Mouse (Mus musculus) A20 (cell line): ENCODE measurements around the gene Mnd1.

ENCODE experiments used
- DNase-seq: peaks from one replicate; pipeline ENCODE4 v3.0.0-alpha.2; 2011; ENCODE audit warnings: low read depth, low spot score

Mnd1 gene

DNA sequence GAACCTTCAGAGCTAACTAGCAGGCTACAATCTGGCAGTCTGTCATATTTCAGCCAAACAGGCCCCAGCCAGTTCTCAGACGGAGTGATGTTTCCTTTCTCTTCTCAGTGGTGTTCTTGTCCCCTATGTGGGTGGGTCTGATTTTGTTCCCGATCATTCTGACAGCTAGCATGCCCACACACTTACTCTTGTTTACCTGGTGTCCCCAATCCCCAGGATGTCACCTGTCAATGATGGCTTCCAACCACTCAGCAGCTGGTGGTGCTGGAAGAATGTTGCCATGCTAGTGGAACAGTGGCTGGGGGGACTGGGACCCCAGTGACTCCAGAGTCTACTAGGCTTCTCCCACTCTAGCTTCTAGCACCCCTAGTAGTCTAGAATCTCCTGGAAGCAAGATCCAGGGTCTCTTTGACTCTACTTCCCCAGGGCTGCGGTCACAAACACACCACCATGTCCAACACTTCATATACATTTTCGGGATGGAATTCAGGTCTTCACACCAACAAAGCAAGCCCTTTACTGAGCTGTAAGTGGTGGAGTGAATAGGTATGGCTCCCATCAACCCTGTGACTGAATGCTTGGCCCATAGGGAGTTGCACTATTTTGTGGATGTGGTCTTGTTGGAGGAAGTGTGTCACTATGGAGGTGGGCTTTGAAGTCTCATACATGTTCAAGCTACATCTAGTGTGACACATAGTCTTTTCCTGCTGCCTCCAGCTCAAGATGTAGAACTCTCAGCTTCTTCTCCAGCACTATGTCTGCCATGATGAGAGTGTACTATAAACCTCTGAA lies 2.2 kb upstream of the Mnd1 start:
- no peak for DNase-seq

DNA sequence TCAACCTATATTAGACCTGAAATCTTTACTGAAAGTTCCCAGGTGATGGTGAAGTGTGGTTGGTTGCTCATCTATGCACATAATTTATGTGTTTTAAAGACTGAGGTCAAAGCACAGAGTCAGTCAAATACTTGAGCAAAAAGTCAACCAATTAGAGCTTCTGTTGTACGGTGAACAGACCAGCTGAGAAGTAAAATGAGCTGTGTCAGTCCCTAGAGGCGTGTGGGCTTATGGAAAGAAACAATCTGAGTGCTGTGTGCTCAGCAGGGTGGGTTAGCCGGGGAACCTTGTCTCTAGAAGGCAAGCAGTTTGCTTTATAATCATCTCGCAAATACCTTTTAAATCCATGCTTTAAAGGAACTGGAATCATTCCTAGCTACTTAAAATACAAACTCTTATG lies 1.4 kb upstream of the Mnd1 start:
- no peak for DNase-seq

DNA sequence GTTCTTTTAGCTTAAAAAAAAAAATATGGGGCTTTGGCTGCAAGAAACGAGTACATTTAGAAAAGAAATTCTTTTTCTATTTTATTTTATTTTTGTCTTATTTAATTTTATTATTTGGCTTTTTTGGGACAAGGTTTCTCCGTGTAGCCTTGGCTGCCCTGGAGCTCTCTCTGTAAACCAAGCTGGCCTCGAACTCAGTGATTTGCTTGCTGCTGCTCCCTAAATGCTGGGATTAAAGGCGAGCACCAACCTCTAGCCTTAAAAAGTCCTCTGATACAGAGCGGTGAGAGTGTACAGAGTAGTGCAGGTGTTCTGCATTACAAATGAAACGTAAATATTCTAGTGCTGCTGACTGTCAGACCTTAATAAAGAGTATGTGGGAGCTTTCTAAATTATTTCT lies 519 bp upstream of the Mnd1 start:
- DNase-seq = no peak

DNA sequence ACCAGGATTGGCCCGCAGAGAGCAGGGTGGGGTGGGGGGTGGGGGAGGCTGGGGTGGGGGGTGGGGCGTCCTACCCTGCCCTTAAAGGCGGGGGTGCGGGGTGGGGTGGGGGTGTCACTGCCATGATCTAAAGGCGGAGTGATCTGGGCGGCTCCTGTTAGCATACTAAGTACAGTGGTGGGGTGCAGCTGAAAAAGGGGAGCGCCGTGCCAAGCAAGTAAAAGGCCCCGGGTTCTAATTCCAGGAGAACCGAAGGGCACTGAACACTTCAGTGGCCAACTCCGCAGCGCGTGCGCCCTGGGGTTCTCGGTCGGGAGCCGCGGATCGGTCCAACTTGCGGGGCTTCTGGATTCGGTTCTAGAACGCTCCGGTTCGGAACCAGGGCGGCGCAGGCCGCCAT lies 440 bp downstream of the Mnd1 start:
- DNase-seq = peak; percentile 91

DNA sequence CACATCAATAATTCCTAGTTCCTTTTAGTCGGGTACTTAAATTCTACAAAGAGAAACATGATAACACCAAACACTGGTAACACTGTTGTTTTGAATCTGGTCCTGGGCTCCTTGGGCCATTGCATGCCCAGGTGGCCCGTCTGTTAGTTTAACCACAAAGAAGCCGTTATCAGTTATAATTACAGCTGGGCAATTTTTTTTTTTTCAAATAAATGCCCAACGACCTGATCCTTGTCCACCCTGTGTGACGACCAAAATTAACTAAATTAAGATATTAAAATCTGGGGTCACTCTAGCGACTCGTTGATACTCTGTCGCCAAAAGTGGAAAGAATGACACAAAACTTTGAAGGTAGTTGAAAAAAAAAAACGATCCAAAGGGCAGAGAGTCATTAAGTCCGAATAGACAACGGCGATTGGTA lies 855 bp downstream of the Mnd1 start:
- peak; percentile 73 for DNase-seq

DNA sequence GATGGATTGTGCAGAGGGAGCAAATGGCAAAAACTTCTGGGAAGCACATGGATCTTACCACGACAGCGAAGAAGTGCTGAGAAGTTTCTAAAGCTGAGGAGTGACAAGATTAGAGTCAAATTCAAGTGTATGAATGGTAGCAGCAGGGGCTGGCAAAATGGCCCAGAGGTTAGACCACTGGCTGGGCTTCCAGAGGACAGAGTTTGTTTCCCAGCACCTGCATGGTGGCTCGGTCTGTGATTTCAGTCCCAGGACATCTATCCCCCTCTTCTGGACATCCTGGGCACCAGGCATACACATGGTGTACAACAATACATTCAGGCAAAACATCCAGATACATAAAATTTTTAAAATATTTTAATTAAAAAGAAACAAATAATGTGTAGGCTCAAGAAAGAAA lies 5.8 kb downstream of the Mnd1 start:
- DNase-seq = no peak

DNA sequence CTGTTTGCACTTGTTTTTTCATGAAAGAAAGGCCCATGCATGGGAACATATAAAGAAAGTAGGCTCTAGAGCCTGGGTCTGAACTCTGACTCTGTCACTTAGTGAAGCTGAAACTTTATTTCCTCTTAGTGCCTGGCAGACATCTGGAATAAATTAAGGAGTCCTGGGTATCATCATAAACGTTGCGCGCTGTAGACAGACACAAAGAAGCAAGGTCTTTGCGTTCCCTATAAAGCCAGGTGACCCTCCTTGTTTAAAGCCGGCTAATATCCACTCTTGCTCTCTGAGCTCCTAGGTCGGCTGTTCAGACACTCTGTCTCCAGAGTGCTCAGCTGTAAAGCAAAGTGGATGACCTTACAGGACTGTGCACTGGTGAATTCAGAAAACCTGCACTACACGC lies 14.6 kb downstream of the Mnd1 start:
- no peak for DNase-seq

DNA sequence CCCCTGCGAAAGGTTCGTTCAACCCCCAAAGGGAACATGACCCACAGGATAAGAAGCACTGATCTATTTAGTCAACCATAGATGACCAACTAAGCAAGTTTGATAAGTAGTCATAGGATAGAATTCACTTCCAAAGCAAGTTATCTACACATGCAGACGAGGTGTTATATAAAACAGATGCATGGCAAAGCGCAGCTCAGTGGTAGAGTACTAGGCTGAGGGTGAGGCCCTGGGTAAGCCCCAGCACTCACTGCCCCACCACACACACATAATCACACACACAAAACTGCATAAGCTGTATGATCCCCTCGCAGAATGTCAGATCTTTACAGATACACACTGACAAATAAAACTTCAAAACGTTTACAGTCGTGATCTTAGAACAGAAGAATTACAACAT lies 19.1 kb downstream of the Mnd1 start:
- no peak for DNase-seq

DNA sequence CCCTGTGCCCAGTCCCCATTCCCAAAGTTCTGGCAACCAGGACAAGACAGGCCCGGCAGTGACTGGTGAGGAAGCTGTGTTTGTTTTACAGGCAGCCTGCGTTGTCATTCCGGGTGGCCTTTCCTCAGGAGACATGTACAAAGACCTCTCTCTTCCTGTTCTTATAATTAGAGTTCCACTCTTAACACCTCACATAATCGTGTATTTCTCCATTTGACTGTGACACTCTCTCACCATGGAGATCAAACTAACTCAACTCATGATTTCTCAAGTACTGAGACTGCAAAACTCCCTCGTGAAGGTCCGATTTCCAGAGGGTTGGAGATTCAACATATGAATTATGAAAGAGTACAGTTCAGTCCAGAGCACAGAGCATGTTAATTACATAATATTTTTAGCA lies 19.7 kb downstream of the Mnd1 start:
- DNase-seq = no peak

DNA sequence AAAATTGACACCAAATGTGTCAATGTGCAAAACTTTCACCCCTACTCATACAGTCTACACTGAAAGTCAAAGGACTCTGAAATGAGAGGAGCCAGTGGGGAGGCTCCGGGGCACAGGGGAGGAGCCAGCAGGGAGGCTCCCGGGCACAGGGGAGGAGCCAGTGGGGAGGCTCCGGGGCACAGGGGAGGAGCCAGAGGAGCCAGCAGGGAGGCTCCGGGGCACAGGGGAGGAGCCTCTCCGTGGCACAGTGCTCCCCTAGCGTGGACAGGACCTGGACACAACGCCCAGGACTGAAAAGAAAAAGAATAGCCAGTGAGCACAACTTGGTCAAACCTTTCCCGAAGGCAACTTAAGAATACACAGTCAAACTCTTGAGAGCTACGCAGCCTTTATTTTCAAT lies 20.2 kb downstream of the Mnd1 start:
- DNase-seq = no peak

DNA sequence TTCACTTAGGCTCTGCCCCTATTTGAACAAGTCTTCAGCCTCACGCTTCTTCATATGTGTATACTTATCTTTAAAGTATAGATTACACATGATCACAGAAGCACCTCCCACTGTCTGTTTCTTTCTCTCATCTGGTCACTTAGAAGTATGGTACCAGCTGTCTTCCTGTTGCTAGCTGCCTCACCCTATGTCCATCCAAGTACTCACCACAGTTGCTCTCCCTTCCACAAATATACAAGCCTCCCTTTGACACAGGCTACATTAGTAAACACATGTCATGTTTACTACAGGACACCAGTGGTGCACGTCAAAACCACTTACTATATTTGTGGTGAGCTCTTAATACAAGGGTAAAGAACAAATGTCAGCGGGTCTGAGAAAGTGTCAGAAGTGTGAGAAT lies 24.2 kb downstream of the Mnd1 start:
- no peak for DNase-seq

DNA sequence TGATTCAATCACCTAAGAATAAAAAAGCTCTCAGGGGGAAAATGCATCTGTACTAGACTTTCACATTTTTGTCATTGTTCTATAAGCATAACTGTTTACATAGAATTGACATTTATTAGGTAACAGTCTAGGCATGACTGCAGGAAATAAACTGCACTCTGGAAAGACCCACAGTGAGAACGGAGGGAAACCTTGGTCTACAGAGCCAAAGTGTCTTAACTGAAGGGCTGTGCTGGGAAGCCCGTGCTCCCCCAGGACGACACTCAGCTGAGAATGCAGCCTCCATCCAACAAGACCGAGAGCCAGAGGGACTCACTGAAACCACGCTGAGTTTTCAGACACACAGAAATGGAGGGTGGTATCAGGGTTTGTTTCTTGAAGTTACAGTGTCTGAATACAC lies 24.8 kb downstream of the Mnd1 start:
- DNase-seq = no peak

DNA sequence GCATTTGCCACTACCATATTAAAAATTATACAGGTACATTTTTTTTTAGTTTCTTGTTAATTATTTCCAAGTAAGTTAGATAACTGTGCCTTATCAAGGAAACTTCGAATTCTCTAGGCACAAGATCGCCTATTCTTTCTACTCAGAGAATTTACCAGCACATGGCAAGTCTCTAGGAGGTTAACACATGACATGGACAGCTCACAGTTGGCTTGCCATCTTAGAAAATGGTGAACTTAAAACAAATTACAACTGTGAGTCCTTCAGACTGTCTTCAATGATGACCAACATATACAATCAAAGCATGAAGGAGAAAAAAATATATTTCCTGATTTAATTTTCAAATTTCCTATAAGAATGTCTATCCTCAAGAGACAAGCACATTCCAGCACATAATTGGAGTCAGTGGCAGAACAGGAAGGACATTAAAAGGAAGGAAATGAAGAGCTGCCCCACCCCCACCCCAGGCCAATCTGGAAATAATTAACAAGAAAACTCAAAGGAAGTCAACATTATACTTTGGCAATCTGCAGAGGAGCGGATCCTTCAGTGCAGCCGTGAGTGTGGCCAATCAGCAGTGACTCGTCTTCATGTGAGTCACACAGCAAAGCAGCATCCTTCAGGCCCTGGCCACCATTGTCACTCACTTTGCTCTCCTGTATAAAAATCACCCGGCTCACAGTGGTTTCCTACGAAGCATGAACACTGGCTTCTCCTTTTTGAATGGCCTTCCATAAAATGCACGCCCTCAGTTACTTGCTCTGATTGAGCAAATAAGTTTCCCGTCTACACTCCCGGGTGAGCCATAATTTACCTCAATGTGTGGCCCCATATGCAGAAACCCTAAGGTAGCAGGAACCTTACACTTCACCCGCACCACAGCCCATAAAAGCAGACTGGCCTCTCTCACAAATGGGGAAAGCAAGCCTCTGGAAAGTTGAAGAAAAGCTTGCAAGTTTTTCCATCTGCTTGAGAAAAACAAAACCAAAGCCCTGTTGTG lies 26.4 kb downstream of the Mnd1 start:
- no peak for DNase-seq

DNA sequence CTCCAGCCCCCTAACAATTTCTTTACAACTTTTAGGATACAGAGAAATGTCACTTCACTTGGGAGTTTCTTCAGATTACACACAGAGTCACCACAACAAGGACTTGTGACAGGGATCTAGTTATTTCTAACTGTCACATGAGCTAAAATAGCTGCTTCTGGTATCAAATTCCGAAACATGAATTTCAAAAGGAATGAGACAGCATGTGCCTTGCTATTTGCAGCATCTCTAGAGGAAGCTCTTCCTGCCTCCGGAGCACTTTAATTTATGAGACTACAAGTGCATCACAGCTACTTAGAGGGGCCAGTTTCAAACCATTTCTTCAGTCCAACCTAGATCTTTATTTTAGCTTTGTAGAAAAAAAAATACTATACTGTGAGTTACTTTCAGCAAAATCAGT lies 28.2 kb downstream of the Mnd1 start:
- DNase-seq = no peak

DNA sequence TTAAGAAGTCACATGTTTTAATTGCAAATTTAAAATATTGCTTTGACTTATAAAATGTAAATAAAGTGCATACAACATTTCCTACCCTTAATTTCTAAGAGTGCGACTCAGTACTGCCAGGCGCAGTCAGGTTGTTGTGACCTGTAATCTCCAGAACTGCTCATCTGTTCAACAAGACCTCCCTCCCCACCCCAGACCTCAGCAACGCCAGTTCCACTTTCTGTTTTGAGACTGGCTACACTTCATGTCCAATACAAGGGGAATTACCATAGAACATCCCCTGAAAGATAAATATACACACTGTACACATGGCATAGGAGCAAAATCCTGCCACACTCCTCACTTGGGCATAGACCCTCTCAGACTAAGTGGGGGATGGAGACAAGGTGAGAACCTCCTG lies 28.9 kb downstream of the Mnd1 start:
- peak; percentile 71 for DNase-seq

DNA sequence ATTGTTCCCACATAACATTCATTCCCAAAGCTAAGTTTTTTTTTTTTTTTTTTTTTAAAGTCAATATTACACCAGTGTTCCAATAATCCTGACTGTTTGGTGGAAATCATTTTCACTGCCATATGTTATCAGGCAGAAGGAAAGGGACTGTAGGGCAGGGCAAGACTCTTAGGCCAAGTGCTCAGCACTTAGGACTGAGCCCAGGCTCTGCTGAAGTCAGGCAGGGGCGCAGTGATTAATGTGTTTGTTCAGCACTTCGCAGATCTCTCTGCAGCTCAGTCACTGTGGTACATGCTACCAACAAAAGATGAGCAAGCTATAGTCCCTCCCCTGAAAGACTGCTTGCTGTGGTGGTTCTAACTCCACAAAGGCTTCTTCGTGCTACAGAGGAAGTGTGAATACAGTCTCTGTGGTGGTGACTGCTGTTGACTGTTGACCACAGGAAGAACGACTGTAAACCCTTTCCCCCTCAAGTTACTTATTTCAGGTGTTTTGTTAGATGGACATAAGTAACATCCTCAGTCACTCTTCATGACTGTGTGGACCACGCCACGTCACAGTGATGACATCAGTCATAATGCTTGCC lies 29.8 kb downstream of the Mnd1 start:
- DNase-seq = no peak

DNA sequence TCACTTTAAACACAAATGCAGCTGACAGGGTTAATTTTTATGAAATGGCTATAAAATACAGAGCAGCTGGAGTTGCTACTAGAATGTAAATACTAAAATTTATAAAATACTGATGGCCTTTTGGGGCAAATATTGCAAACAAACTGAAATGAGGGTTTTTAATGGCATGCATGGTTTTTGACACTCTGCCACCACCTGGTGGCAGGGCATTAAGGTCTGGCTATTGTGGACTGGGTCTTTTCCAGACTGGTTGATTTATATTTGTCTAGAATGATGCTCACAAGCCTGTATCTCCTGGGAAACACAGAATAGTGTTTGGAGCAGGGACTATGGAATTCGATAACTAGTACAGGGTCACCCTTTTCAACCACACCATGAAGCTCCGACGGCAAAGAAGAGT lies 32.1 kb downstream of the Mnd1 start:
- DNase-seq = no peak

DNA sequence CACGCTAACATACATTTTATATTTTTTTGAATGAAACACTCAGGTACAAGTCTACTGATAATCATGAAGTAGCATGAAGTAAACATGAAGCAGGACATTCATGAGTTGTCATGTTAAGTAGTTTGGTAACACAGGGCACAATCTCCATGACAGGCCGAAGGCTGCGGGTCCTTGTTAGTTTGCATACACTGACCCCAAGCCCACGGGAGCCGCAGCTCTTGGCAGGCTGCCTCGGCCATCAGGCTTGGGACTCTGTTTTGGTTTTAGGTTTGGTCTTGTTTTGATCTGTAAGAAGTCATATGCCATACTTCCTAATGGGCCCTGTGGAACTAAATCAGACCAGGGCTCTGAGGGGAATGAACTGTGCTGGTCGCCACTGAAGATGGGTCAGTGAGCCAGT lies 36.9 kb downstream of the Mnd1 start:
- DNase-seq = no peak

DNA sequence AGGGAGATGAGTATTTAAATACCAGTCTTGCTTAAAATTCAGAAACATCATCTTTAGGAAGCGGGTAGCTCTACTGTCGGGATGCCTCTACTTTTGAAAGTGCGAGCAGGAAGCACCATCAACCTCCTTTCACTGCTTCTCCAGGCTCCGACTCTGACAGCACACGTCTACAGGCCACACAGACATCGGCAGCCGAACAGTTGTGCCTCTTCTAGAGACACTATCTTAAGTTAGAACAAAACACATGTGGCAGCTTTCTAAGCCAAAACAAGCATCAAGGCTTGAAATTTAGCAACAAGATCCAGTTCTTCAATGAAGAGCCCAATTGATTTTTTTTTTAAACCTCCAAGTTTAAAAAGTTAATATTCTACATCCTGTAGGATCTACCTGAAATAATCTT lies 37.4 kb downstream of the Mnd1 start:
- no peak for DNase-seq

DNA sequence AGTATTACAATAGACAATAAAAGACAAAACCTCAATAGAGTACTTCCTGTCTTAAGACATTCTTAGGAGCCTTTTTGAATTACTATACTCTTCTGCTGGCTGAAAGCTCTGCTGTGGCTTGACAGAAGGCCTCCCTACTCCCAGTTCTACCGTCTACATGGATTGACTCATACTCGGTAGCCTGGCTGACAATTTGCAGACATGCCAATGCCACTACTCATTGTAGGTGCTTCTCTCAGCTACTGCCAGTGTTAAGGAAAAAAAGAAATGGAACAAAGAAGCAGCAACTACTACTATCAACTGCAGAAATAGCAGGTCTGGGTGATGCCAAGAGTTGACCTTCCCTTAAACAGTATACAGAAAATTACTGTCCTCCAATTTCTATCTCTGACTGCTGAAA lies 47.0 kb downstream of the Mnd1 start:
- no peak for DNase-seq

DNA sequence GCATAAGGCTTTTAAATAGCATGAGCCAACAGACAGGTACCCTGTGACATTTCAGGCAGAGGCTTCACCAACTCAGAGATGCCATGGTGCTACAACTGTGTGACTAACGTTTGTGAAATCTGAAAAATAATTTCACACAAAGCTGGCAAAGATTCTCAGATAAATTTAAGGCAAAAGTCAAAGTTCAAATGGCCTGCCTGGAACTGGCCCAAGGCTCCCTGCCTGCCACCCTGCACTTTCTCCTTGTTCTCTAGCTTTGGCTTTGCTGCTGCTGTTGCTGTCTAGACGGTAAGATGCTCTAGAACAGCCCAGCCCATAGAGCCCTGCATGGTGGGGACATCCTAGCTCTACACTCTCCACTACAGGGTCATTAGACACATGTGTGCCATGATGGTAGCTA lies 49.5 kb downstream of the Mnd1 start:
- DNase-seq = no peak

DNA sequence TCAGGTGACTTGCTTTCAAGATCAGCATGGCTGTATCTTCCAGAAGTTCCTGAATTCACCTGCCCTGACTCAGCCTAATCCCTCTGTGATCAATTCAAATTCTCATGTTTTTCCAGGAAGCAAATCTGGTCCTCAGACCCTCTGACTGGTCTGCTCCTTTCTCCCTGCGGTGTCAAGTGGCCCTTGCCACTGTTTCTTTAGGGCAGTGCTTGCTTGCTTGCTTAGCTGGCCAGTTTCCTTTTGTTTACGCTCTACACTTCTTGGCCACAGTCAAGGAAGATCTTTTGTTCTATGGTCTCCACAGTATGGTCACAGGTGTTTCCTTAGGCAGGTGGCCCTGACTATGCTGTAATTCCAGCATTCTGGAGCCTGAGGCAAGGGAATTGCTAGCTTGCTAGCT lies 52.0 kb downstream of the Mnd1 start:
- no peak for DNase-seq

DNA sequence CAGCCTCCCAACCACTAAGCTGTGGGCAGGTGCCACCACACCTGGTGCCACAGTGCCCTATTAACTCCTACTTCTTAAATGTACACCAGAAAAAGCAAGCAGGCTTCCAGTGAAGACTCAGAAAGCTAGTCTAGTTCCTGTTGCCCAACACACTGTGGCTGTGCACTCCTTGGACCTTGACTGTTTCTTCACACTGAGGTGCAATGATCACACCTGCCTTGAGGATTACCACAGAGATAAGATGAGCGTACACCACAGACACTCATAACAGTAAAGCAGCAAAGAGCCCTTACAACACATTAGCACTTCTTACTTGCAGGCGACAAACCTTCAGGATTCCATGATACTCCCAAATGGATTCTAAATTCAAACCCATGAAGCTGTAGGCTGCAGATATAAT lies 62.7 kb downstream of the Mnd1 start:
- no peak for DNase-seq
